Mouse (Mus musculus): ENCODE measurements around the gene Etv6. TPM values are rescaled to one million over a fixed set of nuclear protein-coding genes. Genes with fewer than 3 reads are reported as not detected.

Gene Etv6
- polyA plus RNA-seq, 1 experiment from 2014 or later = 3.5 TPM

GRCm38 (mm10) chr6:134220209-134220777, 184.8 kb downstream of the Etv6 start:
- 0 out of 2 replicates have a peak, but pooled peaks cover 5% of the 10 kb centered on the region for H3K36me3 ChIP-seq
- no peaks in the 10 kb centered on the region for H3K27me3 ChIP-seq
- DNase-seq (no peak), ATAC-seq (ENCODE audit: low read depth) (peak; percentile 51)
- 62% methylated on average over 13 of the region's 13 CpGs for WGBS (ENCODE audit: insufficient replicate concordance)
- no peaks in the 10 kb centered on the region for H3K9me3 ChIP-seq (replicated peaks)
- H3K4me1 ChIP-seq (replicated peaks) = peaks cover 17% of the 10 kb centered on the region; the same call in 1 of the 2 replicates
- no peak overlapping the region for H3K4me3 ChIP-seq (replicated peaks)
- H3K4me2 ChIP-seq = 0 out of 2 replicates have a peak overlapping the region, but pooled peaks have one; percentile 21
- no peak overlapping the region for H3K9ac ChIP-seq
- H3K27ac ChIP-seq = no peak overlapping the region

- no peak for ATAC-seq (ENCODE audit: low read depth)
- H3K27me3 ChIP-seq = no peaks in the 10 kb centered on the region
- H3K4me1 ChIP-seq (replicated peaks) = peaks cover 27% of the 10 kb centered on the region
- 71% methylated on average over 8 of the region's 8 CpGs for WGBS (ENCODE audit: insufficient replicate concordance)
- H3K4me2 ChIP-seq = no peak overlapping the region
- H3K36me3 ChIP-seq = 0 out of 2 replicates have a peak, but pooled peaks cover 7% of the 10 kb centered on the region
- no peak for DNase-seq
- H3K27ac ChIP-seq = no peak overlapping the region
- H3K4me3 ChIP-seq (replicated peaks) = no peak overlapping the region
- H3K9ac ChIP-seq = no peak overlapping the region
- no peaks in the 10 kb centered on the region for H3K9me3 ChIP-seq (replicated peaks)
Observed at GRCm38 (mm10) chr6:134222248-134222929, 186.9 kb downstream of the Etv6 start.

GRCm38 (mm10) chr6:134225564-134225963, 190.1 kb downstream of the Etv6 start:
- 85% methylated on average over 11 of the region's 11 CpGs for WGBS (ENCODE audit: insufficient replicate concordance)
- H3K27ac ChIP-seq = no peak overlapping the region
- H3K4me2 ChIP-seq = no peak overlapping the region
- H3K27me3 ChIP-seq = no peaks in the 10 kb centered on the region
- no peak for DNase-seq
- H3K9me3 ChIP-seq (replicated peaks) = no peaks in the 10 kb centered on the region
- no peak overlapping the region for H3K9ac ChIP-seq
- no peak for ATAC-seq (ENCODE audit: low read depth)
- peaks cover 19% of the 10 kb centered on the region for H3K4me1 ChIP-seq (replicated peaks)
- no peak overlapping the region for H3K4me3 ChIP-seq (replicated peaks)
- 0 out of 2 replicates have a peak, but pooled peaks cover 7% of the 10 kb centered on the region for H3K36me3 ChIP-seq

- 0 out of 2 replicates have a peak, but pooled peaks have one; percentile 36 for ATAC-seq (ENCODE audit: low read depth)
- H3K4me3 ChIP-seq (replicated peaks) = no peak overlapping the region
- WGBS (ENCODE audit: insufficient replicate concordance) = 28% methylated on average over 8 of the region's 8 CpGs
Observed at GRCm38 (mm10) chr6:134226349-134227169, 191.1 kb downstream of the Etv6 start.

GRCm38 (mm10) chr6:134236311-134236710, 200.8 kb downstream of the Etv6 start:
- Histone ChIP-seq H3K4me1 (replicated peaks) (0 out of 2 replicates have a peak, but pooled peaks cover 6% of the 10 kb centered on the region), H3K9ac (no peak overlapping the region), H3K36me3 (peaks cover 14% of the 10 kb centered on the region), H3K4me3 (replicated peaks) (no peak overlapping the region), H3K4me2 (no peak overlapping the region), H3K27me3 (no peaks in the 10 kb centered on the region), H3K27ac (no peak overlapping the region), H3K9me3 (replicated peaks) (no peaks in the 10 kb centered on the region; the same call in 1 of the 2 replicates)
- DNase-seq (no peak), ATAC-seq (ENCODE audit: low read depth) (no peak)
- WGBS (ENCODE audit: insufficient replicate concordance) = 64% methylated on average over 4 of the region's 4 CpGs

More at GRCm38 (mm10) chr6:134226349-134227169, 191.1 kb downstream of the Etv6 start:
- DNase-seq = no peak
- Histone ChIP-seq H3K4me1 (replicated peaks) (peaks cover 10% of the 10 kb centered on the region), H3K36me3 (0 out of 2 replicates have a peak, but pooled peaks cover 7% of the 10 kb centered on the region), H3K27me3 (no peaks in the 10 kb centered on the region), H3K27ac (no peak overlapping the region), H3K9me3 (replicated peaks) (no peaks in the 10 kb centered on the region), H3K4me2 (no peak overlapping the region), H3K9ac (no peak overlapping the region)

- Histone ChIP-seq H3K9me3 (replicated peaks) (no peaks in the 10 kb centered on the region; the same call in 1 of the 2 replicates), H3K27ac (no peak overlapping the region), H3K9ac (no peak overlapping the region), H3K4me3 (replicated peaks) (no peak overlapping the region), H3K4me2 (no peak overlapping the region), H3K27me3 (no peaks in the 10 kb centered on the region), H3K36me3 (peaks cover 16% of the 10 kb centered on the region), H3K4me1 (replicated peaks) (peaks cover 9% of the 10 kb centered on the region; the same call in 1 of the 2 replicates)
- WGBS (ENCODE audit: insufficient replicate concordance) = 58% methylated on average over 9 of the region's 9 CpGs
- no peak for ATAC-seq (ENCODE audit: low read depth)
- DNase-seq = no peak
Observed at GRCm38 (mm10) chr6:134238455-134238854, 203.0 kb downstream of the Etv6 start.

GRCm38 (mm10) chr6:134240988-134241387, 205.5 kb downstream of the Etv6 start:
- WGBS (ENCODE audit: insufficient replicate concordance) = 79% methylated on average over 4 of the region's 4 CpGs
- Histone ChIP-seq H3K4me2 (no peak overlapping the region), H3K27me3 (no peaks in the 10 kb centered on the region), H3K9me3 (replicated peaks) (no peaks in the 10 kb centered on the region; the same call in 1 of the 2 replicates), H3K9ac (no peak overlapping the region), H3K27ac (no peak overlapping the region), H3K4me3 (replicated peaks) (no peak overlapping the region), H3K4me1 (replicated peaks) (peaks cover 13% of the 10 kb centered on the region; the same call in 1 of the 2 replicates), H3K36me3 (peaks cover 16% of the 10 kb centered on the region)
- DNase-seq (no peak), ATAC-seq (ENCODE audit: low read depth) (no peak)

- Histone ChIP-seq H3K4me2 (no peak overlapping the region), H3K27ac (no peak overlapping the region), H3K4me3 (replicated peaks) (no peak overlapping the region), H3K9me3 (replicated peaks) (no peaks in the 10 kb centered on the region; the same call in 1 of the 2 replicates), H3K4me1 (replicated peaks) (peaks cover 12% of the 10 kb centered on the region; the same call in 1 of the 2 replicates), H3K36me3 (peaks cover 17% of the 10 kb centered on the region), H3K27me3 (no peaks in the 10 kb centered on the region), H3K9ac (no peak overlapping the region)
- ATAC-seq (ENCODE audit: low read depth) = no peak
- DNase-seq = no peak
- WGBS (ENCODE audit: insufficient replicate concordance) = 41% methylated on average over 3 of the region's 3 CpGs
Observed at GRCm38 (mm10) chr6:134243119-134243518, 207.6 kb downstream of the Etv6 start.

- Histone ChIP-seq H3K9me3 (replicated peaks) (no peaks in the 10 kb centered on the region; the same call in 1 of the 2 replicates), H3K4me1 (replicated peaks) (peaks cover 9% of the 10 kb centered on the region; the same call in 1 of the 2 replicates), H3K27me3 (no peaks in the 10 kb centered on the region), H3K4me2 (no peak overlapping the region), H3K27ac (no peak overlapping the region), H3K9ac (no peak overlapping the region), H3K4me3 (replicated peaks) (no peak overlapping the region), H3K36me3 (peaks cover 21% of the 10 kb centered on the region)
- no peak for ATAC-seq (ENCODE audit: low read depth)
- 59% methylated on average over 4 of the region's 4 CpGs for WGBS (ENCODE audit: insufficient replicate concordance)
- no peak for DNase-seq
Observed at GRCm38 (mm10) chr6:134243546-134243945, 208.0 kb downstream of the Etv6 start.

- peaks cover 9% of the 10 kb centered on the region; the same call in 1 of the 2 replicates for H3K4me1 ChIP-seq (replicated peaks)
- no peaks in the 10 kb centered on the region for H3K27me3 ChIP-seq
- no peak overlapping the region for H3K27ac ChIP-seq
- peaks cover 25% of the 10 kb centered on the region for H3K36me3 ChIP-seq
- no peak overlapping the region for H3K4me2 ChIP-seq
- ATAC-seq (ENCODE audit: low read depth) (no peak), DNase-seq (no peak)
- no peaks in the 10 kb centered on the region; the same call in 1 of the 2 replicates for H3K9me3 ChIP-seq (replicated peaks)
- no peak overlapping the region for H3K4me3 ChIP-seq (replicated peaks)
- H3K9ac ChIP-seq = no peak overlapping the region
- 78% methylated on average over 4 of the region's 4 CpGs for WGBS (ENCODE audit: insufficient replicate concordance)
Observed at GRCm38 (mm10) chr6:134244071-134244470, 208.6 kb downstream of the Etv6 start.

- Histone ChIP-seq H3K9ac (no peak overlapping the region), H3K4me3 (replicated peaks) (no peak overlapping the region), H3K4me2 (no peak overlapping the region), H3K27ac (no peak overlapping the region), H3K27me3 (no peaks in the 10 kb centered on the region), H3K9me3 (replicated peaks) (no peaks in the 10 kb centered on the region), H3K36me3 (peaks cover 19% of the 10 kb centered on the region), H3K4me1 (replicated peaks) (peaks cover 9% of the 10 kb centered on the region; the same call in 1 of the 2 replicates)
- DNase-seq = no peak
- ATAC-seq (ENCODE audit: low read depth) = no peak
- 67% methylated on average over 2 of the region's 2 CpGs for WGBS (ENCODE audit: insufficient replicate concordance)
Observed at GRCm38 (mm10) chr6:134246109-134246508, 210.6 kb downstream of the Etv6 start.

Measured in liver, embryonic 13.5 days (tissue).